Mouse (Mus musculus) CH12.LX (cell line): ENCODE measurements around the gene 2010300C02Rik. TPM values are rescaled to one million over a fixed set of nuclear protein-coding genes. Genes with fewer than 3 reads are reported as not detected.

Source experiments
- DNase-seq: peaks from one replicate; pipeline ENCODE4 v3.0.0-alpha.2; 2013; ENCODE audit errors: extremely low read depth
- H3K27ac ChIP-seq: 2 replicates; pipeline ENCODE4 v1.5.1; 2012; ENCODE audit warnings: low read depth, mild to moderate bottlenecking, control low read depth, moderate library complexity; ENCODE audit not compliant: insufficient read depth
- H3K27me3 ChIP-seq: replicated peaks from 2 replicates; pipeline ENCODE3; 2012; ENCODE audit warnings: inconsistent platforms
- H3K36me3 ChIP-seq, 2 experiments: replicated peaks in 1 of 2; 2 replicates each; pipeline versions ENCODE3 to v1.6.1; 2012; ENCODE audit warnings: inconsistent platforms in 1 of 2, low read length in 1 of 2, mild to moderate bottlenecking in 1 of 2, mixed read lengths in 1 of 2, moderate library complexity in 1 of 2; ENCODE audit not compliant: control insufficient read depth in 1 of 2, insufficient read depth in 1 of 2
- H3K4me1 ChIP-seq, 2 experiments: 2 replicates each; pipeline ENCODE4 v1.6.1; 2012; ENCODE audit warnings: inconsistent platforms in 1 of 2, moderate library complexity in 1 of 2; ENCODE audit not compliant: insufficient read depth in 2 of 2, control insufficient read depth in 1 of 2
- H3K4me2 ChIP-seq: 2 replicates; pipeline ENCODE4 v1.6.1; 2012; ENCODE audit warnings: low read depth, mild to moderate bottlenecking, control low read depth; ENCODE audit not compliant: poor library complexity, insufficient read depth, severe bottlenecking
- H3K4me3 ChIP-seq, 3 experiments: fragments of 150-350 bp in 1 of 3; sonication (generic) in 1 of 3; replicated peaks in 1 of 3; 2 replicates each; pipeline versions ENCODE3 to v1.5.1; 2011 to 2012; ENCODE audit warnings: low read depth in 2 of 3, low read length in 2 of 3, mild to moderate bottlenecking in 2 of 3, moderate library complexity in 2 of 3, control low read depth in 1 of 3, improper control_type of control experiment in 1 of 3, inconsistent platforms in 1 of 3, mixed read lengths in 1 of 3; ENCODE audit not compliant: poor library complexity in 1 of 3
- H3K79me2 ChIP-seq: replicated peaks from 2 replicates; pipeline ENCODE4 v1.6.1; 2012; ENCODE audit warnings: mild to moderate bottlenecking, moderate library complexity; ENCODE audit not compliant: control insufficient read depth, poor library complexity, insufficient read depth, severe bottlenecking; ENCODE audit errors: extremely low read depth
- H3K9ac ChIP-seq: 2 replicates; pipeline ENCODE4 v1.6.1; 2012; ENCODE audit warnings: low read depth, mild to moderate bottlenecking, control low read depth, moderate library complexity; ENCODE audit not compliant: insufficient read depth
- H3K9me3 ChIP-seq: replicated peaks from 2 replicates; pipeline ENCODE3; 2012; ENCODE audit warnings: low read length, inconsistent platforms, mixed read lengths
- CHD2 ChIP-seq: IDR thresholded peaks from 2 replicates; pipeline ENCODE4 v1.6.1; 2011; ENCODE audit warnings: low read length, improper control_type of control experiment
- E2F4 ChIP-seq: IDR thresholded peaks from 2 replicates; pipeline ENCODE4 v1.6.1; 2011; ENCODE audit warnings: low read depth, low read length, improper control_type of control experiment; ENCODE audit not compliant: insufficient replicate concordance
- ELF1 ChIP-seq: IDR thresholded peaks from 2 replicates; pipeline ENCODE4 v1.6.1; 2014; ENCODE audit warnings: low read depth, mild to moderate bottlenecking, inconsistent platforms, low read length, improper control_type of control experiment
- EP300 ChIP-seq: IDR thresholded peaks from 2 replicates; pipeline ENCODE4 v1.6.1; 2011; ENCODE audit warnings: low read length, improper control_type of control experiment
- HCFC1 ChIP-seq: IDR thresholded peaks from 2 replicates; pipeline ENCODE4 v1.6.1; 2012; ENCODE audit warnings: low read depth, mild to moderate bottlenecking, inconsistent platforms, low read length, improper control_type of control experiment
- IRF4 ChIP-seq: IDR thresholded peaks from 2 replicates; pipeline ENCODE4 v1.6.1; 2014; ENCODE audit warnings: low read depth, mild to moderate bottlenecking, inconsistent platforms, low read length, improper control_type of control experiment
- JUN ChIP-seq: IDR thresholded peaks from 2 replicates; pipeline ENCODE4 v1.6.1; 2011; ENCODE audit warnings: low read depth, mild to moderate bottlenecking, low read length, improper control_type of control experiment, moderate library complexity; ENCODE audit not compliant: insufficient read depth
- MAFK ChIP-seq: IDR thresholded peaks from 2 replicates; pipeline ENCODE4 v1.6.1; 2011; ENCODE audit warnings: low read length, improper control_type of control experiment; ENCODE audit not compliant: insufficient replicate concordance
- MAX ChIP-seq: IDR thresholded peaks from 2 replicates; pipeline ENCODE4 v1.6.1; 2011; ENCODE audit warnings: low read length, improper control_type of control experiment
- MEF2A ChIP-seq: IDR thresholded peaks from 2 replicates; pipeline ENCODE4 v1.6.1; 2014; ENCODE audit warnings: low read depth, mild to moderate bottlenecking, inconsistent platforms, low read length, improper control_type of control experiment, borderline replicate concordance
- MXI1 ChIP-seq: IDR thresholded peaks from 2 replicates; pipeline ENCODE4 v1.6.1; 2011; ENCODE audit warnings: mild to moderate bottlenecking, low read depth, low read length, improper control_type of control experiment
- NELFE ChIP-seq: IDR thresholded peaks from 2 replicates; pipeline ENCODE4 v1.6.1; 2011; ENCODE audit warnings: low read depth, low read length, improper control_type of control experiment
- POLR2A ChIP-seq: IDR thresholded peaks from 2 replicates; pipeline ENCODE4 v1.6.1; 2011; ENCODE audit warnings: low read depth, mild to moderate bottlenecking, improper control_type of control experiment, low read length
- POLR2AphosphoS2 ChIP-seq: IDR thresholded peaks from 2 replicates; pipeline ENCODE4 v1.6.1; 2011; ENCODE audit warnings: low read depth, low read length, improper control_type of control experiment
- RAD21 ChIP-seq: IDR thresholded peaks from 2 replicates; pipeline ENCODE4 v1.6.1; 2011; ENCODE audit warnings: low read depth, mild to moderate bottlenecking, low read length, improper control_type of control experiment, moderate library complexity
- SIN3A ChIP-seq: IDR thresholded peaks from 2 replicates; pipeline ENCODE4 v1.6.1; 2012; ENCODE audit warnings: low read length, improper control_type of control experiment, inconsistent platforms
- TBP ChIP-seq: conservative IDR thresholded peaks from 2 replicates; pipeline ENCODE4 v1.6.1; 2011; ENCODE audit warnings: low read depth, low read length, improper control_type of control experiment
- TCF12 ChIP-seq: IDR thresholded peaks from 2 replicates; pipeline ENCODE4 v1.6.1; 2014; ENCODE audit warnings: low read depth, mild to moderate bottlenecking, inconsistent platforms, low read length, improper control_type of control experiment
- USF1 ChIP-seq: IDR thresholded peaks from 2 replicates; pipeline ENCODE4 v1.6.1; 2014; ENCODE audit warnings: low read depth, mild to moderate bottlenecking, inconsistent platforms, low read length, improper control_type of control experiment
- ZC3H11A ChIP-seq: IDR thresholded peaks from 2 replicates; pipeline ENCODE4 v1.6.1; 2012; ENCODE audit warnings: low read depth, mild to moderate bottlenecking, inconsistent platforms, low read length, improper control_type of control experiment
- ZKSCAN1 ChIP-seq: IDR thresholded peaks from 2 replicates; pipeline ENCODE4 v1.6.1; 2012; ENCODE audit warnings: low read depth, inconsistent platforms, low read length, improper control_type of control experiment, borderline replicate concordance
- dilution Hi-C: fragments of 300-500 bp; cut with MboI; formaldehyde crosslinking; loops from 2 replicates; pipeline ENCODE4 v1.14.3; 2020; ENCODE audit warnings: low sequenced_read_pairs; ENCODE audit not compliant: extremely low pct_unique_long_range_greater_than_20kb, extremely low pct_ligation_motif_present
- in situ Hi-C: fragments of 300-500 bp; cut with MboI; formaldehyde crosslinking; loops from 3 replicates; pipeline ENCODE4 v1.14.3; 2019; ENCODE audit warnings: low sequenced_read_pairs, low pct_ligation_motif_present, low pct_unique_long_range_greater_than_20kb, mixed read lengths
- polyA plus RNA-seq: library from polyadenylated mRNA; unstranded; fragments of >175 nt; gene quantifications from 2 replicates; pipeline ENCODE4 v1.2.1, GENCODE M21; 2012; ENCODE audit warnings: low read depth; ENCODE audit not compliant: insufficient read length
- total RNA-seq, 2 experiments: library from RNA; depleted of rRNA; stranded (reverse); fragments of 300-350 nt in 1 of 2; fragments of >200 nt in 1 of 2; gene quantifications; 2 replicates each; pipeline ENCODE4 v1.2.3; 2012 to 2014

2010300C02Rik gene
- total and polyA plus RNA-seq, 3 experiments, result 0.08 to 0.25 (median 0.09) TPM

- Histone ChIP-seq H3K36me3 (peaks cover 0 to 1% of the 10 kb centered on the region in 2 experiments), H3K4me3 (no peak overlapping the region), H3K9me3 (peaks cover 12% of the 10 kb centered on the region), H3K9ac (no peak overlapping the region), H3K4me1 (peaks cover 6 to 9% of the 10 kb centered on the region in 2 experiments; a peak in 3 of 4 replicates), H3K27me3 (no peaks in the 10 kb centered on the region), H3K79me2 (no peaks in the 10 kb centered on the region), H3K4me2 (no peak overlapping the region), H3K27ac (no peak overlapping the region)
- in situ Hi-C loops (no loop called here), dilution Hi-C loops (no loop called here)
- TF ChIP-seq SIN3A (no peak), CHD2 (no peak), ZC3H11A (no peak), RAD21 (no peak), TBP (no peak), EP300 (no peak), POLR2AphosphoS2 (no peak), HCFC1 (no peak), E2F4 (no peak), ELF1 (no peak), POLR2A (no peak), JUN (no peak), MEF2A (no peak), MAFK (no peak), USF1 (no peak), MXI1 (no peak), TCF12 (no peak), NELFE (no peak), IRF4 (no peak)
- DNase-seq, result no peak
Measured at GRCm38 (mm10) chr1:37579686-37580085, 140.2 kb downstream of the 2010300C02Rik start.

- no peak overlapping the region for H3K27ac ChIP-seq
- H3K4me3 ChIP-seq, result no peak overlapping the region
- TF ChIP-seq MAX, result no peak
- TF ChIP-seq ZKSCAN1, result no peak
- DNase-seq, result no peak
- dilution Hi-C loops (no loop called here), in situ Hi-C loops (no loop called here)
- peaks cover 5 to 10% of the 10 kb centered on the region in 2 experiments for H3K4me1 ChIP-seq
- no peak overlapping the region for H3K4me2 ChIP-seq
- no peak overlapping the region for H3K9ac ChIP-seq
- H3K9me3 ChIP-seq, result peaks cover 12% of the 10 kb centered on the region
- H3K79me2 ChIP-seq, result no peaks in the 10 kb centered on the region
- no peaks in the 10 kb centered on the region for H3K27me3 ChIP-seq
- H3K36me3 ChIP-seq, result no peaks in the 10 kb centered on the region
Measured at GRCm38 (mm10) chr1:37572528-37573272, 147.2 kb downstream of the 2010300C02Rik start.
